Mouse (Mus musculus): ENCODE measurements at regions not wholly inside any gene's neighbourhood (a gene's known extent, or its start where the extent isn't known, plus 50 kb on each side); places are given as distances from the start of the nearest gene placed in this dataset.

DNA sequence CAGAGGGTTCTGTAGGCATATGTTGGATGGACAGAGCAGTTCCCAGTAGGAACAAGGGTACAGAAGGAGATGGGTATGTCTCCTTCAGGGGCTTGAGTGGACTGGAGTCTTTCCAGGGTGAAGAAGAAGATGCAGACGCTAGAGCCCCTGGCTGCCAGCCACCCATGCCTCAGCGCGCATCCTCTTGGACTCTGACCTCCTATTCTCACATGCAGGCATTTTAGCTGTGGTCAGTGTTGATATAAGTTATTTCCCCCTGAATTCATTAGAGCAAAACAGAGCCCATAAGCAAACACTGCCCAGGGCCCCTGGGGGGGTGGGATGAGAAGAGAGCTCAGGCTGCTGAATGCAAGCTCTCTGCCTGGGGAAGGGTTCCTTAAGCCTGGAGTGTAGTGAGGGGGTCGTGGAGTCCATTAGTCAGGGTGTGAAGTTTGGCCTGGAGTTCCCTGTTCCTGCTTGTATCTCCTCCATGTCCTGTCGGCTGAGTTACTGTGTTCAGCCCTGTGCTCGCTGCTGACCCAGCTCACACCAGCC lies 54.0 kb upstream of the Nkx2-2 start:
- ATAC-seq (replicated peaks in 1 of 2; ENCODE audit: insufficient read depth in 1 of 2, low FRiP score in 2 of 2, low TSS enrichment in 1 of 2, low read depth in 1 of 2, poor library complexity in 2 of 2, severe bottlenecking in 2 of 2), result no peak

GRCm38 (mm10) chr2:147247238-147247637 lies 53.2 kb upstream of the Nkx2-2 start:
- no peak for ATAC-seq (replicated peaks in 1 of 2; ENCODE audit: insufficient read depth in 1 of 2, low FRiP score in 2 of 2, low TSS enrichment in 1 of 2, low read depth in 1 of 2, poor library complexity in 2 of 2, severe bottlenecking in 2 of 2)

GRCm38 (mm10) chr2:147244406-147244805 lies 50.4 kb upstream of the Nkx2-2 start:
- no peak for ATAC-seq (replicated peaks in 1 of 2; ENCODE audit: insufficient read depth in 1 of 2, low FRiP score in 2 of 2, low TSS enrichment in 1 of 2, low read depth in 1 of 2, poor library complexity in 2 of 2, severe bottlenecking in 2 of 2)
